Mouse (Mus musculus): ENCODE results near the gene Grid2. TPM values are rescaled to one million over a fixed set of nuclear protein-coding genes. Genes with fewer than 3 reads are reported as not detected.

The Grid2 gene
- total RNA-seq, 2 experiments from 2014 or later = not detected

DNA sequence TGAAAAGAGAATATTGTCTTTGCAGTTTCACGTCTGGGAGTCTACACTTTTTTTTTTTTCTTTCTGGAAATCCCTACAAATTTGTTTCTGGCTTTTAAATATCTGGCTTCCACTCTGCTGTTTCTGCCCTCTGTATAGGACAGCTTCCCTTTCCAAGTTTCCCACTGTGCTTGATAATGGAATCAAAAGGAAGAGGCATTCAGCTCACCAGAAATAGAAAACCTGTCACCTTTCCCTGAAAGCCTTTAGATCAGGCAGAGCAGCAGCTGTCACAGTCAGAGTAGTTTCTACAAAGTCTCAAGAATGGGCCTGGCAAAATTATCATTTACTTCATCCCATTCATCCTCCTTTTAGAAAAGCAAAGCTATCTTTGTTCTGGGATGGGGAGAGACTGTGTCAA is 1042.0 kb downstream of the Grid2 start:
- ATAC-seq (replicated peaks; ENCODE audit: poor library complexity) = no peak

DNA sequence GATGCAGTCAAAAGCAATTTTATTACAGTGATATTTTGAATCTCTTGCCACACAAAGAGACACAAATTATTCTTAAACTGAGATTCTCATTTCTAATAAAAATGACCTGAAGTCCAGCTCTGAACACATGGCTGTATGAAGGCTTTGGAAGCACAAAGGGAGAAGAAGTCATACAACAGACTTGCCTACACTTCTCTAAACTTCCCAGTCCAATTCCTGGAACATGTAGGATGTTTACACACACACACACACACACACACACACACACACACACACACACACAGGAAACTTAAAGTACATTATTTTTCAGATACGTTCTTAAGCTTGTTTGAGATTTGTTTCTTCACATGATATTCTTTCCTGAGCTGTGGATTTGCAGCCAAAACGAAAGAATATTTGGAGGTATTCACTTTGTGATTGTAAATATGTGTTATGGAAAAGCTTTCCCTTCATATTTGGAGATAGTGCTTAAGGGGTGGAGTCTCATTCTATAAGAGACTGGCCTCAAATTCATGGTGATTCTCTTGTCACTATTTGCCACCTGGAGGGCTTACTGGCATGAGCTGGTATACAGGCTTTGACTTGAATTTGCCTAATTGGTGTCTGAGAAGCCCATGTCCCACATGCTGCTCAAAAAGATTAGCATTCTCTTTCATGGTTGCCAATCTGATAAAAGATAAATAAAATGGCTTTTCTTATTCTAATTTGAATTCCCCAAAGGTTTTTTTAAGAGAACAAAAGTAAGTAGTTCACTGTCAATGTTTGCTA is 1049.2 kb downstream of the Grid2 start:
- ATAC-seq (replicated peaks; ENCODE audit: poor library complexity) = no peak

DNA sequence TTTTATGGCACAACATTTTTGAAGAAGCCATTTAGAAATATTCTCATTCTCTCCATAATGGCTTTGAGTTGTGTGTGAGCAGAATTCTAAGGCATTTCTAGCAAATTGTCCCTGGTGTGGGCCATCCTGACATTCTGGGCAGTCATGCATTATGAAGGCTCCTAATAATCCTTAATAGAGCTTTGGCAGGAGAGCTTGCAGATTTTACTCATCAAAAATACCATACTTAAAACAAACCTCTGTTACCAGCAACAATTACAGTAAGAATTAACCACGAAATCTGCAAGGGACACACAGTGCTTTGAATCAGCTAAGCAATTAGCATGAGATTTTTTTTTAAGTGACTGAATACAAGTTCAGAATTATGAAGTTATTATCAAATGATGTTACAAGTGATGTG is 1053.0 kb downstream of the Grid2 start:
- no peak for ATAC-seq (replicated peaks; ENCODE audit: poor library complexity)

DNA sequence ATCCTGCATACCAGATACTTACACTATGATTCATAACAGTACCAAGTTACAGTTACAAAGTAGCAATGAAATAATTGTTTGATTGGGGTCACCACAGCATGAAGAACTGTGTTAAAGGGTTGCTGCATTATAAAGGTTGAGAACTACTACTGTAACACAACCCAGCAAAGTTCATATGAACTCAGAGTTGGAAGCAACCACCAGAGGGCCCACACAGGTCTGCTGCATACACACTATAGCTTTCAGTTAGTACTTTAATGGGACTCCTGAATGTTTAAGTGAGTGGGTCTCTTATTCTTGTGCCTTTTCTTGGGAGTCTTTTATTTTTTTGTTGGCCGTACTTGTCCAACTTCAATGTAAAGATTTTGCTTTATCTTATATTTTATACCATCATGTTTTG is 1057.5 kb downstream of the Grid2 start:
- no peak for ATAC-seq (replicated peaks; ENCODE audit: poor library complexity)

DNA sequence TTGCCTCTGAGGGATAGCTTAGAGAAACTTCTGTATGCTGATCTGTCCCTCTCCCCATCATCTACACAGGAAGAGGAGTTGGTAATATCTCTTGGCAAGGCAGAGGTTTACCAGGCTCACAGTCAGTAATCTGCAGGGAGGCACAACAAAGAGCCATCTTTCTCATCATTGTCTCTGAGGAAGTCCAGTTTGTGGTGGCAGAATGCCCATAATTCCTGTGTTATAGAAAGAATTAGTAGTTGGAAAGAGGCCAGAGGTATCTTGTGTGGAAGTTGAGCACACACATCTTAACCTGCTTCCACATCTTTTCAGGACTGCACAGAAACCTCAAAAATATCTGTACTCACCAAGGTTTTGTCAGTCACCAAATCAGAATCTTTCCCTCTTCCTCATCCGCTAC is 1071.3 kb downstream of the Grid2 start:
- ATAC-seq (replicated peaks; ENCODE audit: poor library complexity) = no peak

DNA sequence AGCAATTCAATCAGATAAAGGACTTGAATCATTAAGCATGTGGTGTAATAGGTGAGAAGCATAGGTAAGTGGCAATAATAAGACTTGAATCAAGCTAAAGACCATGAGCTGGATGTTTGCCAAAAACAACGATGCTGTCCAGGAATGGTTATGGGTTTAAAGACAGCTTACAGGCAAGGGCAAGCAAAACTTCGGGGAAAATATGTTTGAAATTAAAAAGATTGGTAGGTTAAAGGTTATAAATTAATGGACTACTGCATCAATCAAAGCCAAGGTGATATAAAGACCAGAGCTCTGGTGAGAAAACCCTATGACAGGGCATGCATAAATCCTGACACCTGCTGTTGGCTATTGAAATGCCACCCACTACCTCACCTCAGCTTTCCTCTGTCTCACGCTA is 1072.2 kb downstream of the Grid2 start:
- ATAC-seq (replicated peaks; ENCODE audit: poor library complexity) = no peak

DNA sequence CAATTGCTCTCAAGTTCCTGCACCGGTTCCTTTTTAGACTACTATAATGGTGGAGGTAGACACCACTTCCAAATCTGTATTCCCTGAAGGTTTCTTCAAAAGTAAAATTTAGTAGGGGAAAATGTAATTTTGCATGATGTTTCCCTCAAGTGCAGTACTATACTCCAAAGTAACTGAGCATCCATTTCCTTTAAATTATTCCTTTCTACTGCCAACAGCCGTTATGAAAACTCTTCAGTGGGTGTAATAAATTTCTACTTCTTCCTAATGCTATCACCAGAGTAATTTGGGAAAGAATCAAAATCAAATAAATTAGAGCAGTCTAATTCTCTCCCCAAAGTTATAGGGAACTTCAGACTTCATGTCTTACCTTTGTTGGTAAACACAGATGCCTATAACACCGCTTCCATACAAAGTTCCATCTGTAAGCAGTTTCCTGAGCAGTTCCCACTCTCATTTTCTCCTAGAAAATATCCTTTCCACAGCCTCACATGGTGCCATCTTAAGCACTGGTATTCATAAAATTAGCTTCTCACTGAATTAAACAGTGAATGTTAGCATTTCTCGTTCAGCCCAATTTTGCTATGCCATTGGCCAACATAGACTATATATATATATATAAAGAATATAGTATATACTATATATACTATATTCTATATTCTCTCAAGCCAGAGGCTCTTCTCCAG is 1142.9 kb downstream of the Grid2 start:
- no peak for ATAC-seq (replicated peaks; ENCODE audit: poor library complexity)

DNA sequence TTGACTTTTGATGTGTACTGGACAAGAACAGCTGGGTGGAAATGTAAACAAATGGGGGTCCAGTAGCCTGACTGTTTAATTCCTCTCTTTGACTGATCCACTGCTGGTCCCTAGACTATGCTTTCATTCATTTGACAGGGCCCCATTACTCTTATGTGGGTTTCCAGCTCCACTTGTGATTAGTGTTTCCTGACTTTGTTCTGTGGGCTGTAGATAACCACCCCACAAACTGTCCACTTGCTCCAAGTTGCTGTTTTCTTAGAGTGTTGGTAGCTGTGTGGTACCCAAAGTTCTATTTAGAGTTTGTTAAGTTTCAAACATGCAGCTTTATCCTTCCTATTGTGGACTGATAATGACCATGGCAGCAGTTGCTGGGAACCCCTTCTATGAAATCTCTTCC is 1172.0 kb downstream of the Grid2 start:
- no peak for ATAC-seq (replicated peaks; ENCODE audit: poor library complexity)

DNA sequence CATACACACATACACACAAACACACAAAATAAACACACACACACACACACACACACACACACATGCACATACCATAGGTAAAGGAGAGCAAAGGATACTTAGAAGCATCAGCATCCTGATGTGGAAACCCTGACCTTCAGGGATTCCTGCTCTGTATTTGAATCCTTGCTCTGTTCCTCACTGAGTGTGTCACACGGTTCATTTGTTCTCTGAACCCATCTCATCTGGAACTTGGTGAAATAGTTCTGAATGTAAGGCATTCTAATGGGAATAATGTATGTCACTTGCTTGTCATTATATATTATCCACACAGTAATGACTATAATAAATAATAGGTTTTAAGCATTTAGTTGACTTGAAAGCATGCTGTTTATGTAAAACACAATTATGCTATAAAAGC is 1173.2 kb downstream of the Grid2 start:
- ATAC-seq (replicated peaks; ENCODE audit: poor library complexity) = no peak

DNA sequence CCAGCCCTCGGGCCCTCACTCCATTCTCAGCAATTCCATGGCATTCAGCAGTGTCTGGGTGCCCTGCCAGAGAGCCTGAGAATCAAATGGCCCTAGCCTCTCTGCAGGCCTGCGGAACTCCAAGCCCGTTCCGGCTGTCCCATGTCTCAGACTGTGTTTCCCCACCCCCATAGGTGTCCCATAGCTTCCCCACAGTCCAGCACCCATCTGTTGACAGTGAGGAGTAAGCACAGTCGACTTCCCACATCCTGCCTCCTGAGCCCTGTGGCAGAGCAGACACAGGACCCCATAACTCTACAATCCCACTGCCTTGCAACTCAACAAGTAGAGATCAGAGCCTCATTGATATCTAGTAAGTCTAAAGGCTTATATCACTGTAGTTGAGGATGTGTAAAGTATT is 1192.5 kb downstream of the Grid2 start:
- no peak for ATAC-seq (replicated peaks; ENCODE audit: poor library complexity)

DNA sequence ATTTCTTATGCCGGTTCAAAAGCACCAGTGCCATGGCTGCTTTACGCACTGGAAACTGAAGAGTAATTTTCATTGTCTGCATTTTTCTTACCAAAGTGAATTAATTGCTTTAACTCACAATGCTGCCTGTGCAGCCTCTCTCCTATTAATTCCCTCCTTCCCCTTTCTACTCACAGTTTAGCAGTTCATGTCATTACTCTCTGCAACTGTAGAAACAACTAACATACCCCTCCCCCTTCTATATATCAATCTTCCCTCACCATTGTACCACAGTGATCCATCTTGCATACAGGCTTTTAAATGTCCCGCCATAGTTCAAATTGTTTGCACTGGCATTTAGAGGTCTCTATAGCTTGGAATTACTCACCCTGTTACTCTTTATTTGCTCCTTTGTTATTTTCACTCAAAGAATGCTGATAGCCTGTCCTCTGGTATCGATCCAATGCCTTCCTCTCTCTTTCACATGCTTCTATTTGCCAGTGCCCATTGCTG is 1193.2 kb downstream of the Grid2 start:
- no peak for ATAC-seq (replicated peaks; ENCODE audit: poor library complexity)

DNA sequence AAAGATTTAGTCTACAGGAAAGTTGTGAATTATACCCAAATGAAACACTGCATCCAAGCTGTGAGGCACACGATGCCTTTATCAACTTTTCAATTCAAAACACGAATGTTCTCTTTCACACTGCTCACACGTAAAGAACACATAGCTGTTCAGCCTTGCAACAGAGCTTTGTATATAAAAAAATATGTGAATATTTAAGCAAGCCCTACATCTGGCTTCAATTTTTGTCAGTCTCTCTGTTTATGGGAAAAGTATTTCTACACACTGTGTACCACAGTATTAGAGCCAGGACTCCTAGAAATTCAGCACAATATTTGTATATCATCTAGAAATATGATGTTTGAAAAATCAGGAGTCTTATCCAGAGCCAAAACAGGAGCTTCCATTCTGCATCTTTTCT is 1195.1 kb downstream of the Grid2 start:
- no peak for ATAC-seq (replicated peaks; ENCODE audit: poor library complexity)

DNA sequence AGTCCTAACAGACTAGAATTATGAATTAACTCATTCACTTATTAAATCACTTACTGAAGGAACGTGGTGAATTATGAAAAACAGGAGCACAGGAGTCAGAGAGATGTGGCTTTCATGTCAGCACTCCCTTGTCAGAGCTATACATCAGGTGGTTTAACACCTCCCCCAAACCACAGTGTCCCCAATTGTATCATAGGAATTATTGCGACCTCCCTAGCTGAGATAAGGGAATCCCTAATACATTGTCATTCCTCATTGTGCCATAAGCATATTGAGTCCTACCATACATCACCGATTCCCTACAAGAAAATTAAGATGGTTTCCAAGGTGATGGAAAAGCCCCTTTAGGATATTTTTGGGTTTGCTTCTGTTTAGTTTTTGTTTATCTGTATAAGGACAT is 1224.2 kb downstream of the Grid2 start:
- ATAC-seq (replicated peaks; ENCODE audit: poor library complexity) = no peak

DNA sequence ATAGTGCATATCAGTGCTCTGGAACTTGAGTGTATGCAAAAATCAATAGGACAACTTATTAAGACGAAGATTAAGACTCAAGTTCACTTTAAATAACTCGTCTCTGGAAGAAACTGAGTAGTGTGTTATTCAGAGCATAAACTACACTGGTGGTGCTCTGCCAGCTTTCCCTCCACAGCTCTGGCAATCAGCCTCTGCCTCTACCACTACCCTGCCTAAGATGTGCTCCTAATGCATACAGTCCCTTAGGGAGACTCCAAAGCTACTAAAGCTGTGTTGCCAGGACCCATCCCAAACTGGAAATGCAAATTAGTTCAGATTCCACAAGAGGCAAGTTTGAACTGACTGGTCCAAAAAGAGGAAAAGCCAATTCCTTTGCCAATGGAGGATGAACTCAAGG is 1224.9 kb downstream of the Grid2 start:
- ATAC-seq (replicated peaks; ENCODE audit: poor library complexity) = no peak

DNA sequence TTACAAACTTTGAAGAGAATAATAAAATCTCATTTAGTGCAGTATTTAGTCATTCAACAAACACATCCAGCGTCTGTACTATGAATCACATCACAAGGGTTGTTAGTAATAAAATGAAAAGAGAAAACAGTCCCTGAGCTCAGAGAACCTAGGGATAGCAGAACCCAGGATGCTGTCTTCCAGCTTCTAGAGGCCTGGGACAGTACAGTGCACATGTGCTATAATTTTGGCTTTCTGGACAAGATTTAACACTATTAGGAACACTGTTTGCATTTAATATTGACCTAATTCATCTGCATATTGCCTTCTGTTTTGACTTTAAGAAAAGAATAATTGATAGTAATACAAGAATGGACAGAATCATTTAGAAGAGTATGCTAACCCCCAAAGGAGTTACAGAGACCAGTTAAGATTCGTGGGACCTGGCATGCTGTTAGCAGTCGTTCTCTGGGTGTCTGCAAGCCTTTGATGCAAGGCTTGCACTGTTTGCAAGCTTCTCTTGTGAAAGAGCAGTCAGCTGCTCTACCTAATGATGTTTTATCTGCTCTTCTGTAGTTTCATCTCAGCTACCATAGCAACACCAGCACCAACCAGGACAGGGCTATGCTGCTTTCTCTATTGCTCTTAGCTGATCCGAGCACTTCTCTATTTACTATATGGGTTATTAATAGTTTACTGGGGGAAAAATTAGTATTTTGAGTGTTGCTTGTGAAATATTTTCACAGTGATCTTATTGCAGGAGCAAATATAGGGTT is 1234.8 kb downstream of the Grid2 start:
- no peak for ATAC-seq (replicated peaks; ENCODE audit: poor library complexity)

DNA sequence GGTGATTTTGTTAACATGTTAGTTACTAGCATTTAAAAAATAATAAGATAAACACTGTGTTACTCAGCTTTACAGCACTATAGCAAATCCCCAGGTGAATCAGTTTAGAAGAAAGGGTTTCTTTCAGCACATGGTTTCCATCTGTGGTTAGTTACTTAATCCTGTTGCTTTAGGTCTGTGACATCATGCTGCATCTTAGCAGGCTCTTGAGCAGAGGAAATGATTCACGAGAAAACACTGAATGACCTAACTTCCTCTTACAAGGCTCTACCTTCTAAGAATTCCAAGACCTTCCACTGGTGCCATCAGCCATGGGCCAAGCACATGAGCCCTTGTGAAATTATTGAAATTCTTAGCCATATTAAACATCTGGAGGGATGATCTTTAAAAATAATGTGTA is 1248.7 kb downstream of the Grid2 start:
- no peak for ATAC-seq (replicated peaks; ENCODE audit: poor library complexity)

DNA sequence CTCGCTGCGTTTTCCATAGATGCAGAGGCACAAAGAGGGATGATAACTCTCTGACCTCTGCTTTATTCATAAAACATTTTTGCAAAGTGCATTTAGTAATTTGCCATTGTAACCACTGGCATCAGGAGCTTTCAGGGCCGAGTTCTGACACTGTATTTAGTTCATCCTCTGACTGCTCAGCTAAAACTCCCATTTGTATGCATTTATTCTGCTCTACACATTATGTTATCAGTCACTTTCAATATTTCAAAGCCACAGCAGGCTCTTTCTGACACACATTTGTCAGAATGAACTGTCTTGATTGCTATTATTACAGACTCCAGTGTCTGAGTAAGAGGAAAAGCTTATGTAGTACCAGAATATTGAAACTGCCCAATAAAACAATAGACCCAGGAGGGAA is 1286.5 kb downstream of the Grid2 start:
- no peak for ATAC-seq (replicated peaks; ENCODE audit: poor library complexity)

DNA sequence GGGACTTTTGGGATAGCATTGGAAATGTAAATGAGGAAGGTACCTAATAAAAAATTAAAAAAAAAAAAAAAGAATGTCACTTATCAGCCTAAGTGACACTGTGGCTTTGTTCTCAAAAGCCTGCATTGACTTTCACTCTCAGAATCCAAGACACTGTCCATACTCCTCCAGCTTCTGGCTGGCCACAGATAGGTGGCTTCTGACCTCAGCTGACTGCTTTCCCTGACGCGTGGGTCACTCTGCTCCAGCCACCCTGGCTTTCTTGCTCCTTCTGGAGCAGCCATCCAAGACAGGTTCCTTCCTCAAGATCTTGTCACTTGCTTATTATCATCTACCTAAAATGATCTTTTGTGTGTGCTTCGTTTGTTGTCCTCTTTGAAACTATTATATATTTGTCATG is 1298.0 kb downstream of the Grid2 start:
- ATAC-seq (replicated peaks; ENCODE audit: poor library complexity) = no peak

DNA sequence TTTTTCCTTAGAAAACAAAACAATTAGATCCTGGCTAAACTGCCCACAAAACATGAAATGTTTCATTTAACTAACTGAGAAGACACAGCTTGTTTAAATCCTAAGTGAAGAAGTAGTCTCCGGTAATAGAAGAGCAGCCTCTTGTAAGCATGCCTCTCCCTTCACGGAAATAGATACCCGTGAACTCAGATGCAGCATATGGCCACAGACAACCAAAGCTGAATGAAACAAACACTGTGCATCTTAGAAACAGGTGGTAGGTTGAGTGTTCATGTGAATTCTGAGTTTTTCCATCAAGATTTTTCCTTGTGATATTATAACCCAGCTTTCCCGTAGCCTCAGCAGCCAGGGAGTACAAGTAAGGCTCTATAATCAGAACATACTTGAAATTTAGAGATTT is 1299.5 kb downstream of the Grid2 start:
- no peak for ATAC-seq (replicated peaks; ENCODE audit: poor library complexity)

DNA sequence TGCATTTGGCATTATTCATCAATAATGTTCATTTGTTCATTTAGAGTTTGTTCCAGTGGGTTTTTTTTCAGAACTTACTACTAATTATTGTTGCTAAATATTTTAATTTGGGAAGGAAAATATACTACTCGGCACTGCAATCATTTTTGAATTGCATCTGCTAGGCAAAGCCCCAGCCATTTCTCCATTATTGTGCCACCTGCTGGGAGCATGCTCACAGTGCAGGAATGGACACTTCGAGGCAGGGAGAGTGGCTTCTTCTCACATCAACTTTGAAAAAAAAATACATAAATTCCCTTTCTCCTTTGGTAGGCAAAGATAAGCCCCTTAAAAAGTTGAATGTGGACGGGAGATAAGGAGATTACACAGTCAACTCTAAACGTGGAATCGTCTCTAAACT is 1312.9 kb downstream of the Grid2 start:
- ATAC-seq (replicated peaks; ENCODE audit: poor library complexity) = no peak

DNA sequence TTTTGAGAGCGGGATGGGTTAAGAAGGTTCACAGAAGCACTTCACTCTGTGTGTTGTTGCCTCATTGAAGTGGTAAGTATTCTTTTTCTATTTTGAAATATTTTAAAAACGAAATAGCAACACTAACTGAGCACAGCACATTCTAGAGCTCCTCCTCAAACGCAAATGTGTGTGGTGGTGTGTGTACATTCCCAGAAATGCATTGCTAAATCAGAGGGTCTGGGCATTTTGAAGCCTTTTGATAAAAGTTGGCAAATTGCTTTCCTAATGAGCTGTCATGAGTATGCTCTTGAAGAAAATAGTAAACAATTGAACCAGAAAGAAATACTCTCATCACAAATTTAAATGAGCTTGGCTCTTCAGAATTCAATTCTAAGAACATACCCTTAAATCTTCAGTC is 1325.7 kb downstream of the Grid2 start:
- ATAC-seq (replicated peaks; ENCODE audit: poor library complexity) = no peak

Measured in megakaryocyte progenitor cell, adult 5-6 weeks (primary cell).